Mouse (Mus musculus) splenic B cell, adult 2 months (primary cell): ENCODE results near the gene Gstm3.
"Not testable (repeated sequence)": the region's sequence is repeated elsewhere in the genome, so short reads cannot be mapped to it uniquely, and the experiment has no call there.

Experiments
- DNase-seq: peaks from one replicate; pipeline ENCODE4 v3.0.0-alpha.2; 2011; ENCODE audit warnings: low read depth, low spot score
- H3K27me3 ChIP-seq: 2 replicates; pipeline ENCODE4 v1.6.1; 2012; ENCODE audit warnings: mild to moderate bottlenecking, low read length, moderate library complexity, mixed read lengths; ENCODE audit not compliant: control insufficient read depth, poor library complexity, insufficient read depth, severe bottlenecking
- H3K36me3 ChIP-seq: 2 replicates; pipeline ENCODE4 v1.6.1; 2012; ENCODE audit warnings: mild to moderate bottlenecking, low read length, moderate library complexity, mixed read lengths; ENCODE audit not compliant: control insufficient read depth, poor library complexity, insufficient read depth, severe bottlenecking

Gene Gstm3

DNA sequence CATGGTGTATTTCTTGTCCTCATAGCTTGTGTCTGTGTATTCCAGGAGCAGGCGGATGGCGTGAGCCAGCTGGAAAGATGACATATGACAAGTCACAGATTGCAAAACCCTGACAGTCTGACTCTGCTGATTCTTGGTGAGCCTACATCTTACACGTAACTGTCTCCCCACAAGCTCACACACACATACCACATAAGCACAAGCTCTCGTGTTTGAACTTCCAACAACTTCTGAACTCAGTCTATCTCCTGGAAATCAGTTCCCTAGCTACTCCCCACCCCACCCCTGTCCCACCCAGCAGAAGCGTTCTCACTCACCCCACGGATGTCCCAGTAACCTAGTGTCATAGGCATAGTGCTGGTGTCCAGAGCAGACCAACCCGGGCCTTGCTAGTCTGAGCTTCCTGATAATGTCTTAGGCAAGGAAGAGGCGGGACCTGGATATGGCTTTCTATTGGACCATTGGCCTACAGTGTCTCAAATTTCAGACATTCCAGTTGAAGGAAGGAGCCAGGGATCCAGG is 17.0 kb upstream of the Gstm3 start, which contains the start of gene Gstm2:
Gene Gstm2, minus strand, starts transcription at position 413 of the 522 bp plus-strand sequence.
- Histone ChIP-seq H3K27me3 (no peaks in the 10 kb centered on the region), H3K36me3 (no peaks in the 10 kb centered on the region)
- DNase-seq, result no peak

DNA sequence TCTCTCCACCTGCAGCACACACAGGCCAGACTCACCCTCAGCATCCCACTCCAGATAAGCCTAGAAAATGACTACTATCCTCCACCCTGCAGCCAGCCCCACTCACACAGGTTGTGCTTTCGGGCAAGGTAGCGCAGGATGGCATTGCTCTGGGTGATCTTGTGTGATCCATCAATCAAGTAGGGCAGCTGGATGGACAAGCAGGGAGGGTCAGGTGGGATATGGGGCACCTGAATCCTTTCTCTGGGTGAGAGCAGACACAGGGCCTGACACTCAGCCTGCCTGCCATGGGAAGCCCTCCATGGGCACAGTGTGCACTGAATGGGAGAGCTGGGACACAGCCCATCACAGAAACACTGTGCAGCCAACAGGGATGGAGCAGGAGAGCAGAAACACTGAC is 16.1 kb upstream of the Gstm3 start:
- H3K36me3 ChIP-seq, H3K27me3 ChIP-seq, DNase-seq: not testable (repeated sequence)

DNA sequence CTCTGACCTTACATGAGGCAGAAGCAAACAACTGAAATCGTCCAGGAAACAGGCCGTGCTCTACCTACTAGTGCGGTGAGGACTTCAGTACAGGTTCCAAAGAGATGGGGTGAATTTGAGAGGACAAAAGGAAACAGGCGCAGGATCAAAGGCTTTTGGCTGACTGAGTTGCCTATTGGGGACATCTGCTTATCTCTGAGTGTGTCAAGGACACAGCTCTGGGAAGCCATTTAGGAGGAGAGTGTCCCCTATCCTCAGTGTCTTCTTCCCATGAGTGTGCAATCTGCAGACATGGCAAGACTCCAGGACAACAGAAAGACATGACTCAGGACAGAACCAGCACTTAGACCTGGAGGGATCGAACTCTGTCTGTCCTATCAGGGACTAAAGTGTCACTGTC is 15.4 kb upstream of the Gstm3 start:
- no peak for DNase-seq
- no peaks in the 10 kb centered on the region for H3K27me3 ChIP-seq
- H3K36me3 ChIP-seq, result no peaks in the 10 kb centered on the region

DNA sequence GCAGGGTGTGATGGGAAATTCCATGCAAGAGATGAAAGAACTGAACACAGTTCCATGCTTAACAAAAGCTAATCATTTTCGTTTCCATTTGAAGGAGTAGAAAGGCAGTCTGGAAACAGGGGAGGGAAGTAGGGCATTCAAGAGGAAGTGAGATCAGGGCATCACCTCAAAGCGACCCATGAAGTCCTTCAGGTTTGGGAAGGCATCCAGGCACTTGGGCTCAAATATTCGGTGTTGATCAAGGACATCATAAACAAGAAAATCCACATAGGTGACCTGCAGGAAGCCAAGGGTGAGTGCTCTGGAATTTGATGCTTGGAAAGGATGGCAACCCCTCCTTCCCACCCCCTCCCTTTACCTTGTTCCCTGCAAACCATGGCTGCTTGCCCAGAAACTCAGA is 14.7 kb upstream of the Gstm3 start:
- no peak for DNase-seq
- H3K36me3 ChIP-seq, result no peaks in the 10 kb centered on the region
- H3K27me3 ChIP-seq, result no peaks in the 10 kb centered on the region

DNA sequence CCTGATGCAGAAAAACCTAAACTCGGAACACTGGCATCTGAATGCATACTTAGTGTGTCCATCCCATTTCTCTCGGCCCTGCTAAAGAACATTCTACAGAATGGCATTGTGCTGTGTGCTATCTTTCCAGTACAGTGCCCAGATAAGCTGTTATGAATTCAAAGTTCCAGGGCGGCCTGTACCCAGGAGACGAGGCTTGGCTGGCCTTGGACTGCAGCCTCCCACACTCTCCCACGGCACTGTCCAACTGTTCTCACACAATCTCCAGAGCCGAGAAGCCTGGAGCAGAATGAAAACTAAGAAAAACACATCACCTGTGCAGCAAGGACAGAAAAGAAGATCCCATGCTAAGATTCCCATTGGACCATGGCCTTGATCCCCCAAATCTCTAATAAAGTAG is 13.6 kb upstream of the Gstm3 start:
- Histone ChIP-seq H3K36me3 (no peaks in the 10 kb centered on the region), H3K27me3 (no peaks in the 10 kb centered on the region)
- no peak for DNase-seq

DNA sequence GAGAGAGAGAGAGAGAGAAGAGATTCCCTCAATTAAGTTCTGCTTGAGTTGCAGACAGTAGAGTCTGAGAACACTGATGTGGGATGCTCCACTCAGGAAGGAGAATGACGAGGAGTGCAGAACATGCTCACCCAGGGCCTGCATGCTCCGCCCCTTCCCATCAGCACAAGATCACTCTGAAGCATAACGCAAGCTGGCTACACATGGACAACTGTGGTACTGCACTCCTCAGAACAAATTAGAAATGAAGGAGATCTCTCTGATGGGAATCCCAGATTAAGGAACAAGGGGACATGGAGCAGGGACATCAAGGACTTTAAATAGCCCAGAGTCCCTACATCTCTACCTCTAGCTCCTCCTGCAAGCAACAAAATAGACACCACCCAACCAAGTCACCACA is 12.2 kb upstream of the Gstm3 start:
- DNase-seq, result no peak
- Histone ChIP-seq H3K27me3 (no peaks in the 10 kb centered on the region), H3K36me3 (no peaks in the 10 kb centered on the region)

DNA sequence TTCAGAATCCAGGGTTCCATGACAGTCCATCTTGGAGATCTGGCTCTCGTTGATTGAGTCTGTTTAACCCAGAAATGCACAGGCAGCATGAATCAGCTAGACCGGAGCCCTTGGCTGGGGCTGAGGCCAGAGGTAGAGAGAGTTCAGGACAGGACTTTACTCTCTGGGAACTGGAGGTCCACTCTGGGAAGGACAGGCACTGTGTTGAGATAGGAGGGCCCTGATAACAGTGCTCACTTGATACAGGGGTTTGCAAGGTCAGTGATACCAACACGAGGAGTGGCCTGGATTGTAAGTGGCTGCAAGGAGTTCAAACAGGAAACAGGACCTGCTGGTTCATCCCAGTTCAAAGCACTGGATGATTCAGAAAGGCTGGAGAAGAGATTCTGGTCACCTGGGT is 8.6 kb upstream of the Gstm3 start:
- no peak for DNase-seq
- H3K27me3 ChIP-seq, result no peaks in the 10 kb centered on the region
- H3K36me3 ChIP-seq, result no peaks in the 10 kb centered on the region

DNA sequence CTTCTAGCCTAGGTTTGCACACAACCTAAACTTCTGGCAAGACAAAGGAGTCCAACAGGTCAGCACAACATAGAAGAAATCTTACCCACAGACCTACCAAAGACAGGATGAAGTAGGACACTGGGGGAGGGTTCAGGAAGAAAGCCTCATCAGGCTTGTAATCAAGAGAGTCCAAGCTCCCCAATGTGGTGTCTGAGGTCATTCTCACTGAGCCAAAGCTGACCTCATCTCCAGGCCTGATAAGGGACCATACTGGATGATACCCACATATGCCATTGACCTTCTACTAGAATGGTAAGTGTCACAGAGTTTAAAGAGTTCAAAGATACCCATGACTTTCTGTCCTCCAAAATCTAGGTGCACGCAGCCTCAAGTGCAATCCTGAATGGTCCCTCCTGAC is 5.2 kb upstream of the Gstm3 start:
- Histone ChIP-seq H3K27me3 (no peaks in the 10 kb centered on the region), H3K36me3 (no peaks in the 10 kb centered on the region)
- DNase-seq, result no peak

DNA sequence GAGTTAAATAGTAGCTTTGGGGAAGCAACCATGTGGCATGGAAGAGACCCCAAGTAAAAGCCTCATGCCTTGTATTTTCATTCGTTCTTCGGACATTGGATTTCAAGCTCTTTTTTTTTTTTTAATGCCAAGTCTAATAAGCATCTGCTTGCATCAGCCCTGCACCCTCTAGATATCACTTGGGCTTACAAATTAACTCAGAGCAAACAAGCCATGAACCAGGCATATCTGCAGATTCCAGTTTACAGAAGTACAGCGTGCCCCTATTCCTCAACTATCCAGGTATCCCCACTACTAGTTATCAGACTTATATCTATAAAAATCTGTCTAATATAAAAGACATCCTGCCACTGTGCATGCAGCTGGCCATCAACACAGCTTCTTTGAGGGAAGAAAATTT is 3.0 kb upstream of the Gstm3 start:
- no peak for DNase-seq
- Histone ChIP-seq H3K27me3 (no peaks in the 10 kb centered on the region), H3K36me3 (no peaks in the 10 kb centered on the region)

DNA sequence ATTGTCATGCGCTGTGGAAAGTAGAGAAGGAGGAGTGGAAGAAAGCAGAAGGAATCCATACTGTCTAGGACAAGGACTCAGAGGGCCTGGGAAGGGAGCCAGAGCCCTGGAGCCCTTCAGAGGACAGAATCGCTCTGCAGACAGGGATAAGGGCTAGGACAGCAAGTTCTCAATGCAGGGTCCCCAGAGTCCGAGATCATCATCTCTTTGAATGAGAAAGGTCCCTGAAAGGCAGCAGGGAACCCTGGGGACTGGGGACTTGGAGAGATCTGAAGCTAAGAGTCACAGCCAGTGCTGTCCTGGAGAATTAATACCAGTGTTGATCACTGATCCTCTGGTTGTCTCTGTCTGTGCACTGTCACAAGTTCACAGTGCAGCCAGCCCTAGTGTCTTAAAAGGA is 2.0 kb upstream of the Gstm3 start:
- H3K36me3 ChIP-seq, H3K27me3 ChIP-seq, DNase-seq: not testable (repeated sequence)

DNA sequence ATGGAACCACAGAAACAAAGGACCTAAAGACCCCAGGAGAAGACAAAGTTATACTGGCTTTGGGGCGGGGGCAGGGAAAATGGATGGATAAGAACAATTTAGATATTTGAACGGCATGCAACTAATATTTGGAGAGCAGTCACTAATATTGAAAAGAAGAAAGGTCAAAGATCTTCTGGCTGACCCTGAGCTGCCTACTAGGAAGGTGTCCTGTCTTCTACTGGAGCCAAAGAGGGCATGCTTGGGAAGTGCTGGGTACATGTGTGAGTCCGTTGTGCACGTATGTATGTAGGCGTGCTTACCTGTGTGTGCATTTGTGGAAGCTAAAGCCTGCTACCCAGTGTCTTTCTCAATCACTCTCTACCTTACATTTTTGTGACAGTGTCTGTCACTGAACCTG is 2.5 kb downstream of the Gstm3 start:
- DNase-seq, result no peak
- no peaks in the 10 kb centered on the region for H3K36me3 ChIP-seq
- H3K27me3 ChIP-seq, result no peaks in the 10 kb centered on the region

DNA sequence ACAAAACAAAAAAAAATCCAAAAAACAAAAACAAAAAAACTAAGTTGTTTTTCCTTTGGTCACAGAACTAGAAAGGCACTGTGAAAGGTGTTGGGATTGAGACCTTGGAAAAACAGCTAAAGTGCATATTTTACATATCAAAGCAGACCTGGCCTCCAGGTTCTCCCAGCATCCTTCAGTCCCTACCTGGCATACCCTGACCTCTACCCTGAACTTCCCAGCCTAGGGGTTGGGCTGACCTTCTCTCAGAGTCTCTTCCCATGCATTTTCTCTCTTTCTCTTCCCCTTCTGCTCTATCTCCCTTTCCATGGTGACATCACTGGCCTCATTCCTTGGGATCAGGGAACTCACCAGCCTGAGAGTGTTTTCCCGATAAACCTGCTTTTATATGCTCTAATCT is 3.5 kb downstream of the Gstm3 start:
- H3K27me3 ChIP-seq, result no peaks in the 10 kb centered on the region
- DNase-seq, result no peak
- H3K36me3 ChIP-seq, result no peaks in the 10 kb centered on the region

DNA sequence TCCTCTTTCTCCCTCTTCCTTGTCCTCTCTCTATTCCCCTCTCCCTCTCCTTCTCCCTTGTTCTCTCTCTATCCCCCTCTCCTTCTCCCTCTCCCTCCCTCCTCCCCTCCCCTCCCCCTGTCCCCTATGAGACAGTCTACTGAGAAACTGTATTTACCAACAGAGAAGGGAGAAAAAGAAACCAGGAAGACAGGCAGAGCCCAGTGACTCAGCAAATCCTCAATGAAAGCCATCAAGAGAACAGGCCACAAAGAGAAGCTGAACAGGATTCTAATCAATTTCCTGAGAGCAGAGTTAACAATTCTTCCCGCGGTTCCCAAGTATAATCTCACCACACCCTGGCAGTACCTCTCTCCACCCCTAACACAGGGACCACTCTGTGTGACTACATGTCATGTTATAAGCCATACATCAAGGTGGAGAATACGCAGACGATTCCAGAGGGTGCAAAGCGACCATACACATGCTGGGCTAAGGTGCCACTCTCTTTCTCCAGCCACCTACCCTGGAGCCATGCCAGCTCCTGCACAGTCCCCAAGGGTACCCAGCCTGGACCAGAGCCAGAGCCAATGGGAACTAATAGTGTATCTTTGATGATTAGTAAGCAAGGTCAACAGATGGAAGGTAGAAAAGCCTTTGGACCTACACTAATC is 4.3 kb downstream of the Gstm3 start:
- Histone ChIP-seq H3K27me3 (no peaks in the 10 kb centered on the region), H3K36me3 (no peaks in the 10 kb centered on the region)
- DNase-seq, result no peak

DNA sequence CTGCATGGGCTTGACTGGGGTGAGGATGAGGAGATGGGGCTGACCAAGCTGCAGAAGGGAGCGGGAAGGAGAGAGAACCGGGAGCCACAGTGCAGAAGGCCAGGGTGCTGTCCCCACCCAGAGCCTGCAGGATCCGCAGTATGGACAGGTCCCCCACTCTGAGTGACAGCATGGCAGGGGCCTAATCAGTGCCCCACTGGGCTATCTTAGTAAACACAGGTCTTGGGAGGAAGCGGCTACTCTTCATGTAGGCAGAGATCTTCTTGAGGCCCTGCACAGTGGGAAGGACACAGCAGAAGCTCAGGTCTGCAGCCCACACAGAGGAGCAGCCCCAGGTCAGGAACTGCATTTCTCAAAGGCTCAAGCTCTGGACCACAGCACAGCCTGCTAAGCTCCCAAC is 5.1 kb downstream of the Gstm3 start:
- DNase-seq, result no peak
- H3K36me3 ChIP-seq, result no peaks in the 10 kb centered on the region
- H3K27me3 ChIP-seq, result no peaks in the 10 kb centered on the region

DNA sequence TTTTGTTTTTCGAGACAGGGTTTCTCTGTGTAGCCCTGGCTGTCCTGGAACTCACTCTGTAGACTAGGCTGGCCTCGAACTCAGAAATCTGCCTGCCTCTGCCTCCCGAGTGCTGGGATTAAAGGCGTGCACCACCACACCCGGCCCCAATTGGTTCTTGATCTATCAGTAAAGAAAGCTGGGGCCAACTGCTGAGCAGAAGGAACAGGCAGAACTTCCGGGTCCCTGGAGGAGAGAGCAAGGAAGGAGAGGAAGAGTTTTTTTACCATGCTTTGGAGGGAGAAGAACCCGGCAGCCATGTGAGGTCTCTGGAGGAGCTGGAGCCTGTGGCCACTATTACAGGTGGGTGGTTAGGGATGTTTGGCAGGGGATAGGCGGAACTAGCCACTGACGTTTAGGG is 13.8 kb downstream of the Gstm3 start:
- DNase-seq, H3K27me3 ChIP-seq, H3K36me3 ChIP-seq: not testable (repeated sequence)

DNA sequence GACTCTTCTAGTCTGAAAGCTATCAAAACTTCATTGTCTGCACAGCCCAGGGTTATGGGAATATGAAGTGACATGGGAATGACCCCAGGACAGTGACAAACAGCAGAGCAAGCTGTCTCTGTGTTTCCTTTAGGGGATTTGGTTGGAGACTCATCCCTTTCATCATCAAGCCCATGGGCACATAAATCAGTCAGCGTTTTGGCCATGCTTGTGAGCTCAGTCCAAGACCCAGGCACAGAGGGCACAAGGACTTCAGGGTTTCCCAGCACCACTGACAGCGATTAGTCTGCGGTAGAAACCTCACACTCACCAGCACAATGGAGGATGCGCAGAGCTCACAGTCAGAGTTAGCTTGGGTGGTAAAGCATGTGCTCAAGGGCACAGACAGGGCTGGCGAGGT is 15.2 kb downstream of the Gstm3 start:
- H3K27me3 ChIP-seq, result no peaks in the 10 kb centered on the region
- no peaks in the 10 kb centered on the region for H3K36me3 ChIP-seq
- no peak for DNase-seq
